ENCODE assay signal across 9 mouse cellular contexts in the genomic region with DNA sequence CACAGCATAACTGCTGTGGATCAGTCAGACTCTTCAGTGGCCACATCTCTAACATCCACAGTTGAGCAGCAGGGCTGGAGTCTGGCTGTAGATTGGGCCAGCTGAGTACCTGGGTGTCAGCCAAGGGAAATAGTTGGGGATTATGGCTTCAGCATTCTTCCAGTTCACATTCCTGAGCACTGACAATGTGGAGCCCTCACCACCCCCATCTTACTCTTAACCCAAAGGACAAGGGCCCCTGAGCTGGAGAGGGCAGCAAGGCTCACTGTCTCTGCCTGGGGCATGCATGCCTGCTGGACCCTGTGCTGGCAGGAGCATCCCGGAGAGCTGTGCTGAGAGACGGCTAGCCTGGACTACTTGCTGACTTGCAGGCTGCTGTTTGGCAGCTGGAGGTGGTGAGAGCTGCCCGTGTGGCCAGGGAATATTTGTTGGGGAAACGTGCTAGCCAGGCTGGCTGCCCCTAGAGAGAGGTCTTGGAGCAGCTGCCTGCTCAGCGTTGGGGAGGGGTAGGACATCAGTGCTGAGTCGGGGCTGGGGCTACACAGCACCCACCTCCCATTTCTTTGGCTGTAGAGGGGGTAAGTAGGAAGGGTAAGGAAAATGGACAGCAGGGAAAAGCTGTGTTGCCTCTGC. TPM values are rescaled to one million over a fixed set of nuclear protein-coding genes. Genes with fewer than 3 reads are reported as not detected.
A peak's percentile ranks its signal among the peaks of the same experiment; 100 is the strongest.
DNase-seq lines count a peak whose midpoint lies in the region; ATAC-seq and TF ChIP-seq lines count a peak whose summit lies in the region.
"Had no signal": no experiment of that assay in that cellular context is flagged by ENCODE, and none has a peak within 500 bp of the region (broad histone marks: within the 10 kb centered on the region; RNA-seq: fewer than 3 reads in every experiment).

No protein-coding gene starts in this region.

- no peaks in the 10 kb centered on the region for H3K27me3 ChIP-seq in liver, embryonic 12.5 days (replicated peaks)
- no peaks in the 10 kb centered on the region for H3K27me3 ChIP-seq in liver, postnatal 0 days (ENCODE audit: insufficient read depth, low read length)
- no peaks in the 10 kb centered on the region for H3K27me3 ChIP-seq in heart, adult 2 months (ENCODE audit: control insufficient read depth, insufficient read depth, low read length)
- H3K27me3 ChIP-seq in kidney, embryonic 14.5 days (ENCODE audit: control insufficient read depth, insufficient read depth, low read length) = no peaks in the 10 kb centered on the region
- no peaks in the 10 kb centered on the region for H3K27me3 ChIP-seq in myocyte (ENCODE audit: control insufficient read depth, insufficient read depth, insufficient read length)
- H3K27me3 ChIP-seq in midbrain, embryonic 11.5 days (ENCODE audit: control insufficient read depth, insufficient read depth, low read length) = no peaks in the 10 kb centered on the region
- H3K27me3 ChIP-seq: hindbrain, embryonic 15.5 days had no signal

- 81% methylated on average over 6 of the region's 6 CpGs for WGBS in liver, embryonic 12.5 days (ENCODE audit: insufficient replicate concordance)
- WGBS in liver, postnatal 0 days (ENCODE audit: insufficient replicate concordance) = 80% methylated on average over 6 of the region's 6 CpGs
- WGBS in heart, adult 2 months = 31% methylated on average over 6 of the region's 6 CpGs
- 85% methylated on average over 6 of the region's 6 CpGs for WGBS in kidney, embryonic 14.5 days
- 86% methylated on average over 6 of the region's 6 CpGs for WGBS in midbrain, embryonic 11.5 days

- H3K9me3 ChIP-seq in liver, embryonic 12.5 days (replicated peaks) = no peaks in the 10 kb centered on the region
- H3K9me3 ChIP-seq in liver, postnatal 0 days (ENCODE audit: low read length) = no peaks in the 10 kb centered on the region
- no peaks in the 10 kb centered on the region for H3K9me3 ChIP-seq in kidney, embryonic 14.5 days (ENCODE audit: control insufficient read depth, low read length)
- no peaks in the 10 kb centered on the region for H3K9me3 ChIP-seq in midbrain, embryonic 11.5 days (ENCODE audit: control insufficient read depth, low read length)
- H3K9me3 ChIP-seq: hindbrain, embryonic 15.5 days had no signal

- H3K4me3 ChIP-seq in liver, embryonic 12.5 days = no peak overlapping the region
- no peak overlapping the region for H3K4me3 ChIP-seq in liver, postnatal 0 days (ENCODE audit: low read depth, low read length)
- H3K4me3 ChIP-seq in heart, adult 2 months = no peak overlapping the region
- H3K4me3 ChIP-seq in kidney, embryonic 14.5 days (ENCODE audit: low read length) = no peak overlapping the region
- peak overlapping the region; percentile 18 for H3K4me3 ChIP-seq in myocyte
- H3K4me3 ChIP-seq in midbrain, embryonic 11.5 days (ENCODE audit: low read depth, low read length) = no peak overlapping the region
- H3K4me3 ChIP-seq: hindbrain, embryonic 15.5 days had no signal

- no peak for DNase-seq in liver, postnatal 0 days
- DNase-seq in heart, adult 2 months = peak; percentile 63 to 64
- no peak for DNase-seq in embryo, embryonic 10.5 days (ENCODE audit: low spot score)
- DNase-seq in ovary, postnatal 14 days (ENCODE audit: low spot score) = no peak
- DNase-seq in midbrain, embryonic 11.5 days (ENCODE audit: low spot score, missing footprints) = no peak

- no peak for TF ChIP-seq CTCF in liver, postnatal 0 days (IDR thresholded peaks at IDR 0.05; ENCODE audit: low read depth)
- no peak for TF ChIP-seq CTCF in heart, adult 2 months (IDR thresholded peaks at IDR 0.05)

- peak overlapping the region; percentile 3 for H3ac ChIP-seq in myocyte (ENCODE audit: control insufficient read depth, insufficient read length)

- TF ChIP-seq EP300 in liver, postnatal 0 days (IDR thresholded peaks at IDR 0.05; ENCODE audit: low read depth) = no peak
- TF ChIP-seq EP300 in heart, adult 2 months (IDR thresholded peaks at IDR 0.05; ENCODE audit: insufficient read depth, low read depth, low read length) = no peak

- peaks cover 86% of the 10 kb centered on the region for H3K36me3 ChIP-seq in liver, embryonic 12.5 days
- peaks cover 59% of the 10 kb centered on the region for H3K36me3 ChIP-seq in liver, postnatal 0 days (replicated peaks; ENCODE audit: insufficient read depth, low read length)
- H3K36me3 ChIP-seq in heart, adult 2 months (ENCODE audit: control insufficient read depth, insufficient read depth, low read length) = 0 out of 2 replicates have a peak, but pooled peaks cover 4% of the 10 kb centered on the region
- peaks cover 74% of the 10 kb centered on the region for H3K36me3 ChIP-seq in kidney, embryonic 14.5 days (ENCODE audit: control insufficient read depth, insufficient read depth, low read length)
- peaks cover 16% of the 10 kb centered on the region for H3K36me3 ChIP-seq in myocyte (ENCODE audit: control insufficient read depth, insufficient read depth)
- peaks cover 26% of the 10 kb centered on the region for H3K36me3 ChIP-seq in midbrain, embryonic 11.5 days (ENCODE audit: control insufficient read depth, insufficient read depth, low read length)

- peaks cover 26% of the 10 kb centered on the region for H3K4me1 ChIP-seq in liver, embryonic 12.5 days
- H3K4me1 ChIP-seq in liver, postnatal 0 days (ENCODE audit: insufficient read depth) = peaks cover 7% of the 10 kb centered on the region; the same call in 1 of the 2 replicates
- H3K4me1 ChIP-seq in heart, adult 2 months (ENCODE audit: control insufficient read depth, insufficient read depth, low read length) = peaks cover 6% of the 10 kb centered on the region
- H3K4me1 ChIP-seq in kidney, embryonic 14.5 days (ENCODE audit: control insufficient read depth, insufficient read depth, low read length) = no peaks in the 10 kb centered on the region
- no peaks in the 10 kb centered on the region for H3K4me1 ChIP-seq in midbrain, embryonic 11.5 days (ENCODE audit: control insufficient read depth, insufficient read depth, low read length)

- H3K27ac ChIP-seq in liver, embryonic 12.5 days = peak overlapping the region; percentile 89
- no peak overlapping the region for H3K27ac ChIP-seq in liver, postnatal 0 days (ENCODE audit: low read depth)
- no peak overlapping the region; the same call in 1 of the 2 replicates for H3K27ac ChIP-seq in heart, adult 2 months
- H3K27ac ChIP-seq in kidney, embryonic 14.5 days (ENCODE audit: low read depth, low read length) = no peak overlapping the region
- no peak overlapping the region for H3K27ac ChIP-seq in midbrain, embryonic 11.5 days (ENCODE audit: low read depth, low read length)
- H3K27ac ChIP-seq: hindbrain, embryonic 15.5 days had no signal

- H3K79me2 ChIP-seq in heart, adult 2 months (replicated peaks; ENCODE audit: control insufficient read depth, insufficient read depth, low read length) = no peaks in the 10 kb centered on the region
- no peaks in the 10 kb centered on the region for H3K79me2 ChIP-seq in myocyte (ENCODE audit: control insufficient read depth, insufficient read depth)

- intact Hi-C loops in heart, adult 2 months (cut with DNase I) = loop anchor here (2.0 kb wide), 2 partner anchors 45 to 195 kb away; no protein-coding TSS in a partner anchor

- peak overlapping the region; percentile 28; the same call in 1 of the 2 replicates for H3K9ac ChIP-seq in liver, embryonic 12.5 days
- H3K9ac ChIP-seq in liver, postnatal 0 days (replicated peaks) = no peak overlapping the region
- no peak overlapping the region for H3K9ac ChIP-seq in heart, adult 2 months (ENCODE audit: low read depth, low read length)
- H3K9ac ChIP-seq in kidney, embryonic 14.5 days (ENCODE audit: low read depth, low read length) = 0 out of 2 replicates have a peak overlapping the region, but pooled peaks have one; percentile 12
- no peak overlapping the region for H3K9ac ChIP-seq in midbrain, embryonic 11.5 days (ENCODE audit: low read length)
- H3K9ac ChIP-seq: hindbrain, embryonic 15.5 days had no signal

- no peak for ATAC-seq in liver, embryonic 12.5 days
- ATAC-seq in liver, postnatal 0 days = no peak
- no peak for ATAC-seq in kidney, embryonic 14.5 days (ENCODE audit: low FRiP score, low TSS enrichment)
- no peak for ATAC-seq in midbrain, embryonic 11.5 days (ENCODE audit: low FRiP score)

- no peak overlapping the region for H3K4me2 ChIP-seq in liver, embryonic 12.5 days
- no peak overlapping the region for H3K4me2 ChIP-seq in liver, postnatal 0 days (ENCODE audit: low read depth, low read length)
- no peak overlapping the region for H3K4me2 ChIP-seq in kidney, embryonic 14.5 days (replicated peaks; ENCODE audit: low read depth, low read length)
- H3K4me2 ChIP-seq in myocyte (ENCODE audit: low read depth) = peak overlapping the region; percentile 76
- H3K4me2 ChIP-seq in midbrain, embryonic 11.5 days = no peak overlapping the region
- H3K4me2 ChIP-seq: hindbrain, embryonic 15.5 days had no signal

- TF ChIP-seq POLR2A in heart, adult 2 months (IDR thresholded peaks at IDR 0.05; ENCODE audit: insufficient read depth, low read depth, low read length) = no peak
- TF ChIP-seq POLR2A in myocyte (IDR thresholded peaks at IDR 0.05; ENCODE audit: insufficient read length, low read depth) = peak; percentile 68

RNA-seq across cellular contexts. Expression of gene Psmc3, which starts 8.2 kb away (rescaled TPM):
- polyA plus RNA-seq in liver, embryonic 12.5 days (2016; fragmentation: Nextera tagmentation; extraction: Ambion mirVana) = 220 and 223 TPM in 2 replicates
- 109 and 112 TPM in 2 replicates for polyA plus RNA-seq in liver, postnatal 0 days (2015; fragmentation: Nextera tagmentation; extraction: Ambion mirVana)
- 100 to 1,000 TPM; 216 to 252 TPM for total RNA-seq in heart, adult 2 months (2021)
- polyA plus RNA-seq in heart, adult 2 months (2012; rRNA removed) = 112 and 141 TPM in 2 replicates
- polyA plus RNA-seq in kidney, embryonic 14.5 days (2014; fragmentation: Nextera tagmentation; extraction: Ambion mirVana) = 356 and 399 TPM in 2 replicates
- 688 TPM for polyA plus RNA-seq in myocyte (2012; fragmentation: generic; extraction: Trizol)
- 364 and 369 TPM in 2 replicates for polyA plus RNA-seq in midbrain, embryonic 11.5 days (2014; fragmentation: Nextera tagmentation; extraction: Ambion mirVana)

RNA-seq across cellular contexts. Expression of gene Slc39a13, which starts 8.3 kb away (rescaled TPM):
- 15.1 and 15.3 TPM in 2 replicates for polyA plus RNA-seq in liver, embryonic 12.5 days (2016; fragmentation: Nextera tagmentation; extraction: Ambion mirVana)
- polyA plus RNA-seq in liver, postnatal 0 days (2015; fragmentation: Nextera tagmentation; extraction: Ambion mirVana) = 7.2 TPM in 2 replicates
- total RNA-seq in heart, adult 2 months (2021) = 10 to 100 TPM; 21.1 to 22.3 TPM
- 57.3 and 58.6 TPM in 2 replicates for polyA plus RNA-seq in heart, adult 2 months (2012; rRNA removed)
- 31.1 and 32.8 TPM in 2 replicates for polyA plus RNA-seq in kidney, embryonic 14.5 days (2014; fragmentation: Nextera tagmentation; extraction: Ambion mirVana)
- 41.1 TPM for polyA plus RNA-seq in myocyte (2012; fragmentation: generic; extraction: Trizol)
- polyA plus RNA-seq in midbrain, embryonic 11.5 days (2014; fragmentation: Nextera tagmentation; extraction: Ambion mirVana) = 16.6 and 18.9 TPM in 2 replicates

RNA-seq across cellular contexts. Expression of gene Spi1, which starts 20.2 kb away (rescaled TPM):
- 16.8 and 18.5 TPM in 2 replicates for polyA plus RNA-seq in liver, embryonic 12.5 days (2016; fragmentation: Nextera tagmentation; extraction: Ambion mirVana)
- polyA plus RNA-seq in liver, postnatal 0 days (2015; fragmentation: Nextera tagmentation; extraction: Ambion mirVana) = 31.7 and 35.5 TPM in 2 replicates
- 1 to 10 TPM; 3.7 to 6.2 TPM for total RNA-seq in heart, adult 2 months (2021)
- 10.2 and 17.2 TPM in 2 replicates for polyA plus RNA-seq in heart, adult 2 months (2012; rRNA removed)
- polyA plus RNA-seq in kidney, embryonic 14.5 days (2014; fragmentation: Nextera tagmentation; extraction: Ambion mirVana) = 2.2 and 3.7 TPM in 2 replicates
- 0.04 TPM for polyA plus RNA-seq in myocyte (2012; fragmentation: generic; extraction: Trizol)
- polyA plus RNA-seq in midbrain, embryonic 11.5 days (2014; fragmentation: Nextera tagmentation; extraction: Ambion mirVana) = 4.0 and 4.5 TPM in 2 replicates

RNA-seq across cellular contexts. Expression of gene Rapsn, which starts 26.5 kb away (rescaled TPM):
- 0.57 and 0.94 TPM in 2 replicates for polyA plus RNA-seq in liver, embryonic 12.5 days (2016; fragmentation: Nextera tagmentation; extraction: Ambion mirVana)
- polyA plus RNA-seq in liver, postnatal 0 days (2015; fragmentation: Nextera tagmentation; extraction: Ambion mirVana) = 1.6 and 1.8 TPM in 2 replicates
- 10 to 100 TPM; 15.9 to 16.8 TPM for total RNA-seq in heart, adult 2 months (2021)
- polyA plus RNA-seq in heart, adult 2 months (2012; rRNA removed) = 19.3 and 22.0 TPM in 2 replicates
- polyA plus RNA-seq in kidney, embryonic 14.5 days (2014; fragmentation: Nextera tagmentation; extraction: Ambion mirVana) = 0.74 and 2.0 TPM in 2 replicates
- 199 TPM for polyA plus RNA-seq in myocyte (2012; fragmentation: generic; extraction: Trizol)
- polyA plus RNA-seq in midbrain, embryonic 11.5 days (2014; fragmentation: Nextera tagmentation; extraction: Ambion mirVana) = 0.63 and 0.98 TPM in 2 replicates

RNA-seq across cellular contexts. Expression of gene Mybpc3, which starts 56.0 kb away (rescaled TPM):
- polyA plus RNA-seq in liver, embryonic 12.5 days (2016; fragmentation: Nextera tagmentation; extraction: Ambion mirVana) = 0.23 and 0.39 TPM in 2 replicates
- 0.04 TPM in 2 replicates for polyA plus RNA-seq in liver, postnatal 0 days (2015; fragmentation: Nextera tagmentation; extraction: Ambion mirVana)
- 1,000 to 10,000 TPM; 1,229 to 1,417 TPM for total RNA-seq in heart, adult 2 months (2021)
- polyA plus RNA-seq in heart, adult 2 months (2012; rRNA removed) = 1,378 and 1,771 TPM in 2 replicates
- not detected in 2 replicates for polyA plus RNA-seq in kidney, embryonic 14.5 days (2014; fragmentation: Nextera tagmentation; extraction: Ambion mirVana)
- 0.05 TPM for polyA plus RNA-seq in myocyte (2012; fragmentation: generic; extraction: Trizol)
- polyA plus RNA-seq in midbrain, embryonic 11.5 days (2014; fragmentation: Nextera tagmentation; extraction: Ambion mirVana) = not detected in 2 replicates
- polyA plus RNA-seq: hindbrain, embryonic 15.5 days had no signal

Comparison
In these comparisons a context has a peak if more than half of its experiments do, and no peak if none do; other contexts are left out.
1. H3K9ac ChIP-seq: peak in liver, embryonic 12.5 days (single experiment) and kidney, embryonic 14.5 days (single experiment); none in liver, postnatal 0 days (single experiment), heart, adult 2 months (single experiment) and midbrain, embryonic 11.5 days (single experiment).
2. DNase-seq: peak in heart, adult 2 months (2 of 2); none in liver, postnatal 0 days (single experiment), embryo, embryonic 10.5 days (single experiment), ovary, postnatal 14 days (single experiment) and midbrain, embryonic 11.5 days (single experiment).